Mouse (Mus musculus) midbrain, embryonic 10.5 days (tissue): ENCODE results near the gene Olfr1065. TPM values are rescaled to one million over a fixed set of nuclear protein-coding genes. Genes with fewer than 3 reads are reported as not detected.
"Not testable (repeated sequence)": the region's sequence is repeated elsewhere in the genome, so short reads cannot be mapped to it uniquely, and the experiment has no call there.

Experiments used
- DNase-seq: peaks from one replicate; pipeline ENCODE4 v3.0.0-alpha.2; 2017; ENCODE audit warnings: low spot score
- H3K27ac ChIP-seq: fragments of 300-500 bp; sonication (generic); replicated peaks from 2 replicates; pipeline ENCODE4 v1.5.1; 2016; ENCODE audit warnings: mild to moderate bottlenecking
- H3K27me3 ChIP-seq: fragments of 300-500 bp; sonication (generic); 2 replicates; pipeline ENCODE4 v1.6.1; 2016; ENCODE audit warnings: low read depth, mild to moderate bottlenecking; ENCODE audit not compliant: poor library complexity, severe bottlenecking
- H3K36me3 ChIP-seq: fragments of 300-500 bp; sonication (generic); 2 replicates; pipeline ENCODE4 v1.6.1; 2016; ENCODE audit warnings: mild to moderate bottlenecking, moderate library complexity
- H3K4me1 ChIP-seq: fragments of 300-500 bp; sonication (generic); 2 replicates; pipeline ENCODE4 v1.6.1; 2016
- H3K4me3 ChIP-seq: fragments of 300-500 bp; sonication (generic); 2 replicates; pipeline ENCODE4 v1.5.1; 2016; ENCODE audit warnings: mild to moderate bottlenecking, moderate library complexity
- H3K9me3 ChIP-seq: fragments of 300-500 bp; sonication (generic); replicated peaks from 2 replicates; pipeline ENCODE4 v1.6.1; 2016; ENCODE audit warnings: mild to moderate bottlenecking
- WGBS: fragments of 180-500 bp; shearing (Covaris S2); methylation state at CpG from one replicate; pipeline ENCODE4 v1.1.7; 2016; 5-methylcytosine and 5-hydroxymethylcytosine counted together
- polyA plus RNA-seq: library from polyadenylated mRNA; unstranded; fragments of >200 nt; fragmentation: Nextera tagmentation; extraction: Ambion mirVana; gene quantifications from 2 replicates; pipeline ENCODE4 v1.2.1, GENCODE M21; 2016

Gene Olfr1065
- polyA plus RNA-seq = not detected in 2 replicates

DNA sequence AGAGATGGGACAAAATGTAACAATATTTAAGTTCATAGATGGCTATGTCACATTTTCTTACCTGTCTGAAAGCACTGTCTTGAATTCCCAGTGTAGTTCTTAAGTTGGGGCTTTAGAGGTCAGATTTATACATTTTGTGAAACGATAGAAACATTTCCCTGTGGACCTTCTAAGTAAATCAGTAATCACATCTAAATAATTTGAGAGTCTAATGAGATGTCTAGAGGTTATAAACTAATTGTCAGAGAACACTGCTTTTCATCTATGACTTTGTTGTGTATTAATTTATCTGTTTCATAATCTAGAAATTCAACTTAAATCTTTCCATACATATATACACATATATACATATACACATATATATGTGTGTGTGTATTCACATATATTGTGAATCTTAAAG is at the start of gene Olfr1065:
Gene Olfr1065 (minus strand): TSS at position 101 of the 400 bp plus-strand sequence.
- not testable (repeated sequence) for H3K36me3 ChIP-seq, H3K27ac ChIP-seq, H3K9me3 ChIP-seq, H3K27me3 ChIP-seq, DNase-seq, H3K4me1 ChIP-seq, H3K4me3 ChIP-seq
- WGBS = 91% methylated on average over 1 of the region's 1 CpGs

GRCm38 (mm10) chr2:86487286-86487685 is 36.9 kb upstream of the Olfr1065 start, which contains the start of gene Olfr228:
TSS of gene Olfr228 (minus strand) at chr2:86487386.
- 48% methylated on average over 1 of the region's 1 CpGs for WGBS
- no peaks in the 10 kb centered on the region for H3K27me3 ChIP-seq

DNA sequence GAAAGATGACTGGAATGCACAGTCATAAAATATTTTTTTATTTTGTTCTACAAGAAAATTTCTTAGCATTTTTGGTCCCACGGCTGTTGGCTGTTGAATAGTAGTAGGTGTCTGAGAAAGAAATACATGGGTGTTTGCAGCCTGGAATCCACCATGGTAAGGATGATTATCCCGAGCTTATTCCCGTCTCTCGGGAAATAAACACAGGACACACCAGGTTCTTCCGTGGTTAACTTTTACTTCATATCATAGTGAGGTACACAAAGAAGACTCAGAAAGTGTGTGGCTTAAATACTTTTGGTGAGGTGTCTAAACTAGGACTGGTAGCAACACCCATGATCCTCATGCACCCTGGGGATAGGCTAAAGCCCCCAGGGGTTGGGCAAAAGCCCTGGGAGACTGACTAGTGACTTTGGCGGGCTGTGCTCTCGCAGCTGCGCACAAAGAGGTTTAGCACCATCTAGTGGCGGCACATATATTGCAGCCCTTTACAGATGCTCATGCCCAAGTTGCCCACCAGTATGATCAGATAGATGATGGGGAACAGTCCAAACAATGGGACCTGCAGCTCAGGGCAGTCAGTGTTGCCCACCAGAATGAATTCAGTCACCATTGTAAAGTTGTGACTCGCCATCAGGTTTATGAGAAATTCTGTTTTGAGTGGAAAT is 14.2 kb upstream of the Olfr1065 start:
- no peak overlapping the region for H3K27ac ChIP-seq
- DNase-seq = peak; percentile 62
- no peaks in the 10 kb centered on the region for H3K9me3 ChIP-seq
- H3K4me3 ChIP-seq = no peak overlapping the region
- no peaks in the 10 kb centered on the region for H3K36me3 ChIP-seq
- WGBS = 43% methylated on average over 10 of the region's 10 CpGs
- no peaks in the 10 kb centered on the region for H3K4me1 ChIP-seq
- no peaks in the 10 kb centered on the region for H3K27me3 ChIP-seq

More at GRCm38 (mm10) chr2:86487286-86487685, 36.9 kb upstream of the Olfr1065 start, which contains the start of gene Olfr228:
- Histone ChIP-seq H3K4me1 (no peaks in the 10 kb centered on the region), H3K4me3 (no peak within 1 kb of the TSS), H3K9me3 (no peaks in the 10 kb centered on the region), H3K36me3 (no peaks in the 10 kb centered on the region), H3K27ac (no peak within 1 kb of the TSS)
- no peak for DNase-seq

GRCm38 (mm10) chr2:86460434-86460833 is 10.0 kb upstream of the Olfr1065 start:
- no peaks in the 10 kb centered on the region for H3K4me1 ChIP-seq
- no peak overlapping the region for H3K27ac ChIP-seq
- no peak for DNase-seq
- H3K27me3 ChIP-seq = no peaks in the 10 kb centered on the region
- no peaks in the 10 kb centered on the region for H3K36me3 ChIP-seq
- H3K4me3 ChIP-seq = no peak overlapping the region
- no peaks in the 10 kb centered on the region for H3K9me3 ChIP-seq
- 84% methylated on average over 1 of the region's 1 CpGs for WGBS

- H3K36me3 ChIP-seq = no peaks in the 10 kb centered on the region
- no peak within 1 kb of the TSS for H3K4me3 ChIP-seq
- no peak for DNase-seq
- H3K27ac ChIP-seq = no peak within 1 kb of the TSS
- H3K27me3 ChIP-seq = no peaks in the 10 kb centered on the region
- no peaks in the 10 kb centered on the region for H3K9me3 ChIP-seq
- H3K4me1 ChIP-seq = no peaks in the 10 kb centered on the region
- WGBS = 95% methylated on average over 1 of the region's 1 CpGs
These were observed 5.8 kb upstream of the Olfr1065 start, which contains the start of gene Olfr1066 for GRCm38 (mm10) chr2:86456169-86456568. TSS of gene Olfr1066 (minus strand) at chr2:86456269.

DNA sequence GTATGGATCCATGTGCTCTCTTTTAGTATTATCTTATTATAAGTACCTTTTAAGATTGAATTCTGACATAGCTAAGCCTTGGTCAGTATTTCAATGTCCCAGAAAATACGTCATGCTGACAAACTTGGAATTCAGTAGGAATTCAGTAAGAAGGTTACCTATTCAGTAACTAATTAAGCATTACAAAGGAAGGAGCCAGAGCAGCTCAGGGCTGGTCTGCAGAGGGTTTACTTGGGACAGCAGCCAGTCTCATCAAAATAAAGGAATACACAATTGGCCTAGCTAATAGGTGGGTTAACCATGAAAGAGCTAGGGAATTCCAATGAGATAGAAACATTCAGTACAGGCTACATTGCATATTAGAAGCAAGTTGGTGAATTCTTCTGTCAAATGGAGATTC is 8.3 kb downstream of the Olfr1065 start:
- not testable (repeated sequence) for H3K9me3 ChIP-seq, DNase-seq
- WGBS = 62% methylated on average over 1 of the region's 1 CpGs

GRCm38 (mm10) chr2:86428511-86428910 is 21.9 kb downstream of the Olfr1065 start:
- not testable (repeated sequence) for H3K27ac ChIP-seq, H3K36me3 ChIP-seq, H3K4me3 ChIP-seq, H3K9me3 ChIP-seq, H3K4me1 ChIP-seq, DNase-seq, H3K27me3 ChIP-seq
- WGBS = 86% methylated on average over 8 of the region's 8 CpGs

More for the DNA sequence above, 8.3 kb downstream of the Olfr1065 start:
- not testable (repeated sequence) for H3K4me1 ChIP-seq, H3K27me3 ChIP-seq, H3K27ac ChIP-seq, H3K4me3 ChIP-seq, H3K36me3 ChIP-seq

- H3K4me3 ChIP-seq, H3K27me3 ChIP-seq, H3K36me3 ChIP-seq, H3K27ac ChIP-seq, H3K4me1 ChIP-seq, DNase-seq, H3K9me3 ChIP-seq: not testable (repeated sequence)
These were observed 23.7 kb downstream of the Olfr1065 start, which contains the start of gene Olfr1062 for GRCm38 (mm10) chr2:86426649-86427048. TSS of gene Olfr1062 (minus strand) at chr2:86426749.

- H3K27ac ChIP-seq = no peak within 1 kb of the TSS
- no peak within 1 kb of the TSS for H3K4me3 ChIP-seq
- H3K27me3 ChIP-seq = no peaks in the 10 kb centered on the region
- H3K36me3 ChIP-seq = no peaks in the 10 kb centered on the region
- WGBS = 85% methylated on average over 1 of the region's 1 CpGs
- DNase-seq = no peak
- no peaks in the 10 kb centered on the region for H3K4me1 ChIP-seq
- no peaks in the 10 kb centered on the region for H3K9me3 ChIP-seq
These were observed 36.4 kb downstream of the Olfr1065 start, which contains the start of gene Olfr1061 for GRCm38 (mm10) chr2:86413950-86414349. TSS of gene Olfr1061 (minus strand) at chr2:86414050.

GRCm38 (mm10) chr2:86395114-86395513 is 55.3 kb downstream of the Olfr1065 start:
- no peak for DNase-seq
- no peaks in the 10 kb centered on the region for H3K36me3 ChIP-seq
- H3K4me1 ChIP-seq = no peaks in the 10 kb centered on the region
- WGBS = 91% methylated on average over 2 of the region's 2 CpGs
- H3K9me3 ChIP-seq = no peaks in the 10 kb centered on the region
- H3K27me3 ChIP-seq = no peaks in the 10 kb centered on the region
- no peak overlapping the region for H3K4me3 ChIP-seq
- H3K27ac ChIP-seq = no peak overlapping the region

Other genes starting within 250 kb of the Olfr1065 start
- gene Olfr1045, start 247.6 kb downstream of the Olfr1065 start, polyA plus RNA-seq = not detected in 2 replicates
- gene Olfr1046, start 231.3 kb downstream of the Olfr1065 start, polyA plus RNA-seq = not detected in 2 replicates
- gene Olfr1047, start 219.2 kb downstream of the Olfr1065 start, polyA plus RNA-seq = not detected in 2 replicates
- gene Olfr1048, start 210.3 kb downstream of the Olfr1065 start, polyA plus RNA-seq = not detected in 2 replicates
- not detected in 2 replicates for gene Olfr1049, start 192.3 kb downstream of the Olfr1065 start, polyA plus RNA-seq
- not detected in 2 replicates for gene Olfr1051, start 171.5 kb downstream of the Olfr1065 start, polyA plus RNA-seq
- gene Olfr1052, start 158.1 kb downstream of the Olfr1065 start, polyA plus RNA-seq = not detected in 2 replicates
- not detected in 2 replicates for gene Olfr1053, start 135.3 kb downstream of the Olfr1065 start, polyA plus RNA-seq
- not detected in 2 replicates for gene Olfr1054, start 115.2 kb downstream of the Olfr1065 start, polyA plus RNA-seq
- not detected in 2 replicates for gene Olfr1055, start 100.3 kb downstream of the Olfr1065 start, polyA plus RNA-seq
- not detected in 2 replicates for gene Olfr1056, start 88.1 kb downstream of the Olfr1065 start, polyA plus RNA-seq
- gene Olfr1057, start 72.2 kb downstream of the Olfr1065 start, polyA plus RNA-seq = not detected in 2 replicates
- gene Olfr1058, start 62.0 kb downstream of the Olfr1065 start, polyA plus RNA-seq = not detected in 2 replicates
- not detected in 2 replicates for gene Olfr1061, start 36.5 kb downstream of the Olfr1065 start, polyA plus RNA-seq
- gene Olfr1062, start 23.8 kb downstream of the Olfr1065 start, polyA plus RNA-seq = not detected in 2 replicates
- gene Olfr1066, start 5.7 kb upstream of the Olfr1065 start, polyA plus RNA-seq = not detected in 2 replicates
- gene Olfr228, start 36.8 kb upstream of the Olfr1065 start, polyA plus RNA-seq = not detected in 2 replicates
- gene Olfr1076, start 57.9 kb upstream of the Olfr1065 start, polyA plus RNA-seq = not detected in 2 replicates
- not detected in 2 replicates for gene Olfr1079, start 91.9 kb upstream of the Olfr1065 start, polyA plus RNA-seq
- gene Olfr1080, start 107.6 kb upstream of the Olfr1065 start, polyA plus RNA-seq = not detected in 2 replicates
- gene Olfr1082, start 148.4 kb upstream of the Olfr1065 start, polyA plus RNA-seq = not detected in 2 replicates
- gene Olfr1084, start 189.1 kb upstream of the Olfr1065 start, polyA plus RNA-seq = not detected in 2 replicates
- not detected in 2 replicates for gene Olfr1085, start 211.4 kb upstream of the Olfr1065 start, polyA plus RNA-seq
- gene Olfr1086, start 229.5 kb upstream of the Olfr1065 start, polyA plus RNA-seq = not detected in 2 replicates
- gene Olfr1087, start 247.8 kb upstream of the Olfr1065 start, polyA plus RNA-seq = not detected in 2 replicates